In genomic region chr13:53764613-53765243, GRCm38 (mm10) we compare ENCODE assay signal across 8 mouse cellular contexts.
DNase-seq lines count a peak whose midpoint lies in the region; ATAC-seq and TF ChIP-seq lines count a peak whose summit lies in the region.

No protein-coding gene starts in this region.

- H3K36me3 ChIP-seq in liver, adult 2 months (ENCODE audit: control insufficient read depth, insufficient read depth, low read length), result no peaks in the 10 kb centered on the region
- no peaks in the 10 kb centered on the region for H3K36me3 ChIP-seq in liver, embryonic 11.5 days (ENCODE audit: control insufficient read depth, insufficient read depth, low read length)
- H3K36me3 ChIP-seq in forebrain, embryonic 15.5 days, result no peaks in the 10 kb centered on the region
- H3K36me3 ChIP-seq in hindbrain, embryonic 15.5 days, result no peaks in the 10 kb centered on the region
- no peaks in the 10 kb centered on the region for H3K36me3 ChIP-seq in midbrain, embryonic 13.5 days

- no peaks in the 10 kb centered on the region for H3K79me2 ChIP-seq in liver, adult 2 months (ENCODE audit: control insufficient read depth, insufficient read depth, low read length)

- no peak overlapping the region for H3K4me3 ChIP-seq in liver, adult 2 months (ENCODE audit: insufficient read depth, low read depth, low read length)
- H3K4me3 ChIP-seq in liver, embryonic 11.5 days (ENCODE audit: low read depth, low read length), result no peak overlapping the region
- H3K4me3 ChIP-seq in forebrain, embryonic 15.5 days, result no peak overlapping the region
- no peak overlapping the region for H3K4me3 ChIP-seq in hindbrain, embryonic 15.5 days
- no peak overlapping the region for H3K4me3 ChIP-seq in midbrain, embryonic 13.5 days (replicated peaks)

- TF ChIP-seq CTCF in liver, adult 2 months (IDR thresholded peaks at IDR 0.05; ENCODE audit: low read depth, low read length), result peak; percentile 79

- no peak for TF ChIP-seq POLR2A in liver, adult 2 months (IDR thresholded peaks at IDR 0.05; ENCODE audit: extremely low read depth, insufficient read depth, low read length)

- ATAC-seq in liver, embryonic 11.5 days (replicated peaks; ENCODE audit: low FRiP score), result no peak
- ATAC-seq in forebrain, embryonic 15.5 days (replicated peaks), result peak; percentile 72
- peak; percentile 79 for ATAC-seq in hindbrain, embryonic 15.5 days (ENCODE audit: low FRiP score, low read depth)
- peak; percentile 73 for ATAC-seq in midbrain, embryonic 13.5 days

- H3K9me3 ChIP-seq in liver, embryonic 11.5 days (ENCODE audit: control insufficient read depth, low read length), result no peaks in the 10 kb centered on the region
- H3K9me3 ChIP-seq in forebrain, embryonic 15.5 days, result no peaks in the 10 kb centered on the region
- no peaks in the 10 kb centered on the region for H3K9me3 ChIP-seq in hindbrain, embryonic 15.5 days
- H3K9me3 ChIP-seq in midbrain, embryonic 13.5 days, result no peaks in the 10 kb centered on the region

- DNase-seq in liver, adult 2 months (ENCODE audit: extremely low read depth, low read depth, low spot score), result peak; percentile 24
- no peak for DNase-seq in liver, embryonic 11.5 days (ENCODE audit: low spot score)
- DNase-seq in cerebellum, adult 18-20 months, result peak; percentile 53 to 61
- DNase-seq in left cerebral cortex, adult 18-20 months (ENCODE audit: low spot score in 2 of 2), result peak; percentile 71
- peak; percentile 29 for DNase-seq in testis, postnatal 14 days (ENCODE audit: low spot score)

- H3K9ac ChIP-seq in liver, adult 2 months (ENCODE audit: low read depth, low read length), result no peak overlapping the region
- no peak overlapping the region for H3K9ac ChIP-seq in liver, embryonic 11.5 days (ENCODE audit: low read depth, low read length)
- no peak overlapping the region for H3K9ac ChIP-seq in forebrain, embryonic 15.5 days (replicated peaks)
- no peak overlapping the region for H3K9ac ChIP-seq in hindbrain, embryonic 15.5 days
- no peak overlapping the region for H3K9ac ChIP-seq in midbrain, embryonic 13.5 days (replicated peaks)

- no peaks in the 10 kb centered on the region for H3K4me1 ChIP-seq in liver, adult 2 months (ENCODE audit: control insufficient read depth, insufficient read depth, low read length)
- H3K4me1 ChIP-seq in liver, embryonic 11.5 days (replicated peaks; ENCODE audit: control insufficient read depth, insufficient read depth, low read length), result no peaks in the 10 kb centered on the region
- no peaks in the 10 kb centered on the region for H3K4me1 ChIP-seq in forebrain, embryonic 15.5 days
- no peaks in the 10 kb centered on the region for H3K4me1 ChIP-seq in hindbrain, embryonic 15.5 days (replicated peaks)
- H3K4me1 ChIP-seq in midbrain, embryonic 13.5 days (replicated peaks), result no peaks in the 10 kb centered on the region

- no peak overlapping the region for H3K4me2 ChIP-seq in liver, embryonic 11.5 days
- no peak overlapping the region for H3K4me2 ChIP-seq in forebrain, embryonic 15.5 days (replicated peaks)
- no peak overlapping the region for H3K4me2 ChIP-seq in hindbrain, embryonic 15.5 days
- no peak overlapping the region for H3K4me2 ChIP-seq in midbrain, embryonic 13.5 days (replicated peaks)

- WGBS in liver, adult 2 months, result 24% methylated on average over 13 of the region's 13 CpGs
- WGBS in liver, embryonic 11.5 days, result 26% methylated on average over 13 of the region's 13 CpGs
- WGBS in forebrain, embryonic 15.5 days, result 26% methylated on average over 13 of the region's 13 CpGs
- 21% methylated on average over 13 of the region's 13 CpGs for WGBS in hindbrain, embryonic 15.5 days
- 25% methylated on average over 13 of the region's 13 CpGs for WGBS in midbrain, embryonic 13.5 days

- H3K27ac ChIP-seq in liver, adult 2 months (replicated peaks; ENCODE audit: insufficient read depth, low read depth, low read length), result no peak overlapping the region
- no peak overlapping the region for H3K27ac ChIP-seq in liver, embryonic 11.5 days (ENCODE audit: low read depth, low read length)
- no peak overlapping the region for H3K27ac ChIP-seq in forebrain, embryonic 15.5 days (replicated peaks)
- no peak overlapping the region for H3K27ac ChIP-seq in hindbrain, embryonic 15.5 days (replicated peaks)
- H3K27ac ChIP-seq in midbrain, embryonic 13.5 days, result no peak overlapping the region

- no peaks in the 10 kb centered on the region for H3K27me3 ChIP-seq in liver, adult 2 months (ENCODE audit: control insufficient read depth, insufficient read depth, low read length)
- no peaks in the 10 kb centered on the region for H3K27me3 ChIP-seq in liver, embryonic 11.5 days (replicated peaks; ENCODE audit: control insufficient read depth, insufficient read depth, low read length)
- no peaks in the 10 kb centered on the region for H3K27me3 ChIP-seq in forebrain, embryonic 15.5 days
- 0 out of 2 replicates have a peak, but pooled peaks cover 2% of the 10 kb centered on the region for H3K27me3 ChIP-seq in hindbrain, embryonic 15.5 days
- peaks cover 12% of the 10 kb centered on the region; the same call in 1 of the 2 replicates for H3K27me3 ChIP-seq in midbrain, embryonic 13.5 days
